Mouse (Mus musculus): ENCODE data around the gene Zfp335.

The Zfp335 gene

GRCm38 (mm10) chr2:164930706-164931581 lies 19.4 kb upstream of the Zfp335 start:
- in situ Hi-C loops (cut with MboI, MseI) = no loop called here

DNA sequence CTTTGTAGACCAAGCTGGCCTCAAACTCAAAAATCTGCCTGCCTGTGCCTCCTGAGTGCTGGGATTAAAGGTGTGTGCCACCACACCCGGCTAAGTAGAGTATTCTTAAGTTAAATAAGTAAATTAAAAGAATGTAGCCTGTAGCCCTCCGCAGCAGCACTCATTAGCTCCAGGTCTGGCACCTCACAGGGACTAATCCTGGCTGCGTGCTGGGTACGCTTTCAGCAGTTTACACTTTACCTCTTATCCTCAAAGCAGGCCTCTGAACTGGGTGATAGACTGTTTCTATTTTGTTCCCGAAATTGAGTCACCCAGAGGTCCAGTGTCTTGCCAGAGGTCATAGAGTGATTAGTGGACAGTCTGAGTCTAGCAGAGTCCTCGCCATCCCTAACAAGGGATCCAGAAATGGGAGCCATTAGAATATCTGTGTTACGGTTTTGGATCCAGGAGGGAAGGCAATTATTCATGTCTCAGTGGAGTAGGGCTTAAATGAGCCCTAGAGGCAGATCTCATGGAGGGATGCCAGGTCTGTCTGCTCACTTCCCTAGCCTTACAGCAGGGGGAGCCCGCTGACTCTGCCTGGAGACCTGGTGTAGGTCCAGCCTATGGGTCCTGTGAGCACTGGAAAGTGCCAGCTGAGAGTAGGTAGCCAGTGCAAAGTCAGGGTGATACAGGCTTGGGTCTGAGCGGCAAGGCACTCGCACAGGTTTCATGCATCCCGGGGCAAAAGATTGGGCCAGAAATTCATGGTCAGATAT lies 12.7 kb upstream of the Zfp335 start:
- in situ Hi-C loops (cut with MboI, MseI) = no loop called here

DNA sequence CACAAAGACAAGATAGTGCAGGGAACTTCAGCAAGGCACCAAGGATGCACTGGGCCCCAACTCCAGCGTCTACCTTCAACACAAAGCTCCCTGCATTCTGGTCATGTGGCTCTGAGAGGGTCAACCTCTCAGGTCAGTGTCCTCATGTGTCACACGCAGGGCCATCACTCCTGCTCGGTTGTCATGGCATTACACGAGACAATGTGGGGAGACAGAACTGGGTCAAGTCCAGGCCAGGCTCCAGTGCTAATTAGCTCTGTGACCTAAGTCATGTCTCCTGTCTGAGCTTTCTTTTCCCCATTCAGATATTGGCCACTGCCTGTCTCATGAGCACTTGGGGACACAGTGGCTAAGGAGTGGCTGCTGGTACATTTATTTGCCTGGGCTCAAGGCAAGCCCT lies 11.7 kb upstream of the Zfp335 start:
- in situ Hi-C loops (cut with MboI, MseI) = no loop called here

DNA sequence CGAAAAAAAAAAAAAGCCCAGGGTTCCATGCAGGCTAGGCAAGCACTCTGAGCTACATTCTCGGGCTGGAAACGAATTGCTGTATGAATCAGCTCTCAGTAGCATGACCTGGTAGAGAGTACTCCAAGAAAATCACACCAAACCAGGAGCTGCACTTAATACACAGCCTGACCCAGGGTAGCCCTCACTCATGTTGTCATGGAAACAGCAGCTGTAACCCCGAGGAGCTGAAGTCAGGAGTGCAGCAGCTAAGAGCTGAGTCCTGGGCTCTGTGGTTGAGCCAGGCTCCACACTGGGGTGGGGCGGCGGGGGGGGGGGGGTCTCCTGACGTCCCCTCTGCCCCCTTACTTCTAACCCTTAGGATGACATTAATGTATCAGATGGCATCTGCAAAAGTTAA lies 10.4 kb upstream of the Zfp335 start:
- in situ Hi-C loops (cut with MboI, MseI) = no loop called here

DNA sequence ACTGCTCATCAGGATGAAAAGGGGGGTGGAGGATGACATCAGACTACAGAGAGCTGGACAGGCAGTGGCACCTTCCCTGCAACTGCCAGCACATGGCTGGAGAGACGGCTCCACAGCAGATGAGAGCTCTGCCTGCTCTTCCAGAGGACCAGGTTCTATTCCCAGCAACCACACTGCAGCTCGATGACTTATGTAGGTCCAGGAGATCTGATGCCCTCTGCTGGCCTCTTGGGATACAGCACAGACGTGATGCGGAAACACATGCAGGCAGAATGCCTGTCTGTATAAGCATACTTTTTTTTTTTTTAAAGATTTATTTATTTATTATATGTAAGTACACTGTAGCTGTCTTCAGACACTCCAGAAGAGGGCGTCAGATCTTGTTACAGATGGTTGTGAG lies 6.8 kb upstream of the Zfp335 start:
- in situ Hi-C loops (cut with MboI, MseI) = no loop called here

GRCm38 (mm10) chr2:164917371-164917770 lies 5.8 kb upstream of the Zfp335 start:
- in situ Hi-C loops (cut with MboI, MseI) = no loop called here

DNA sequence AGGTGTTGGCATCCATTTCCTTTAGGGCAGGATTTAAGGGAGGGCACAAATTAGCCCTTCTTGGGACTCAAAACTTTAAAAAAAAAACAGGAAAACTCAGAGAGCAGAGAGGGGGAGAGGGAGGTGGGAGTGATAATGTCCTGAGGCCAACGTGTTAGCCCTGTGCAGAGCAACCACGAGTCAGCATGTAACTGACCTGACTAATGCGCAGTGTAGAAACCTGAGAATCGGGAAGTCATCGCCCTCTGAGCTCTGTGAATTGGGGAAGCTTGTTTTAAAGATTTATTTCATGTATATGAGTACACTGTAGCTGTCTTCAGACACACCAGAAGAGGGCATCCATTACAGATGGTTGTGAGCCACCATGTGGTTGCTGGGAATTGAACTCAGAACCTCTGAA lies 5.3 kb upstream of the Zfp335 start:
- in situ Hi-C loops (cut with MboI, MseI) = no loop called here

DNA sequence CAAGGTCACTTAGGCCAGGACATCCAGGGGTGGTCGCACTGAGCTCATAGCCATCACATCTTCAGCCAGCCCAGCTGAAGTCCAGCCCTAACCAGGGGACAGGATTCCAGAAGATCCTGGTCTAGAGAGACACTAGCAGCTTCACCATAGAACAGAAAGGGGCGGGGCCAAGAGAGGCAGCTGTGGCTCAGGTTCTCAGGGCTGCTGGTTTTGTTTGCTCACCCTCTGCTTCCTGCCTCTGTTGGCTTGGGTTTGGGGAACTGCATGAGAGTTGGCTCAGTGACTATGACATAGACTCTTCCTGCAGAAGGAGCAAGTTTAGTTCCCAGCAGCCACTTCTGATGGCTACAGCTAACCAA lies 1.9 kb upstream of the Zfp335 start:
- in situ Hi-C loops (cut with MboI, MseI) = no loop called here

- in situ Hi-C loops (cut with MboI, MseI) = no loop called here
Observed at GRCm38 (mm10) chr2:164912749-164913427, 1.3 kb upstream of the Zfp335 start.

- in situ Hi-C loops (cut with MboI, MseI) = no loop called here
Observed at GRCm38 (mm10) chr2:164912151-164912550, 594 bp upstream of the Zfp335 start.

GRCm38 (mm10) chr2:164910360-164911061 lies 1.0 kb downstream of the Zfp335 start:
- in situ Hi-C loops (cut with MboI, MseI) = no loop called here

DNA sequence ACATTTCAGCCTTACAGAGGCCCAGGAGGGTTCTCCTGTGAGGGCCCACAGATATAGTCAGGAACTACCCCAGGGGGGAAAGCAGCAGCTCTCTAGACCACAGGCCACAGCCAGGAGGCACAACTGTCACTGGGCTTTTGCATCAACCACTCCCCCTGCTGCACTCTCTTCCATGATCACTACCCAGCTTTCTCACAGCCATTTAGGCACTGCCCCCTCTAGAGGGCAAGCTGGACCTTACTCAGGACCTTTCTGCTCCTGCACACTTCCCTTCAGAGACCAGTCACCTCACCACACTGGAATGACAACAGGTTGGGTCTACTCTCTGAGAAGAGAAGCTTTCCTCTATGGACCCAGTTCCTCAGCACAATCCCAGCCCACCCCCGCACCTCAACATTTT lies 2.0 kb downstream of the Zfp335 start:
- in situ Hi-C loops (cut with MboI, MseI) = no loop called here

- in situ Hi-C loops (cut with MboI, MseI) = no loop called here
Observed at GRCm38 (mm10) chr2:164909100-164909499, 2.5 kb downstream of the Zfp335 start.

DNA sequence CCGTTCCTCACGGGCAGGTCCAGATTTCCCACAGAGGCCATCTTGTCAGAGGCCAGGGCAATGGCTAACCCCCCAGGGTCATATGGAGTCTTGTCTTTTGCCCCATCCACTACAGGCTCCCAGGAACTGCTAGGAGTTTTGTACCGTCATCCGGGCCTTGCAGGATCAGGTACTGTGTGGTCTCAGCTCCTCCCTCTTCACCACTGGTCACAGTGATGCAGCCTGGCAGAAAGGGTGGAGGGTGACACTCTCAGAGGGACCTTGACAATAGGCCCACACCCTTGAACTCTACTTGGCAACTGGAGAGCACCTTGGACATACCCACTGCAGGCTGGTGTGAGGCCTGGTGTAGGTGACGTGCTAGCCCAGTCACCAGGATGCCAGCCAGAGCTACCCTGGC lies 3.5 kb downstream of the Zfp335 start:
- in situ Hi-C loops (cut with MboI, MseI) = no loop called here

GRCm38 (mm10) chr2:164907511-164907910 lies 4.0 kb downstream of the Zfp335 start:
- in situ Hi-C loops (cut with MboI, MseI) = no loop called here

- in situ Hi-C loops (cut with MboI, MseI) = no loop called here
Observed at GRCm38 (mm10) chr2:164906071-164906470, 5.5 kb downstream of the Zfp335 start.

DNA sequence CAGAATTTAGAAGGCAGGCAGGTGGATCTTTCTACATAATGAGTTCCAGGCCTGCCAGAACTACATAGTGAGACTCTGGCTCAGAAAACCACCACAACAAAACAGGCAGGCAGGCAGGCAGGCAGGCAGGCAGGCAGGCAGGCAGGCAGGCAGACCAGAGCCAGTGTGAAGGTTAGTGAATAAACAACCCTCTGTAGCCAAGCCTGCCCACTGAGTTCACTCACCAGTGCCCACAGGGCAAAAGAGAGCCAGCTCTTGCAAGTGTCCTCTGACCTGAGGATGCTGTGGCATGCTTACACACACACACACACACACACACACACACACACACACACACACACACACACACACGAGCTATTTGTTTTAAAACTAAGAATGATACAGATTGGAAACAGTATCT lies 8.1 kb downstream of the Zfp335 start:
- in situ Hi-C loops (cut with MboI, MseI) = no loop called here

DNA sequence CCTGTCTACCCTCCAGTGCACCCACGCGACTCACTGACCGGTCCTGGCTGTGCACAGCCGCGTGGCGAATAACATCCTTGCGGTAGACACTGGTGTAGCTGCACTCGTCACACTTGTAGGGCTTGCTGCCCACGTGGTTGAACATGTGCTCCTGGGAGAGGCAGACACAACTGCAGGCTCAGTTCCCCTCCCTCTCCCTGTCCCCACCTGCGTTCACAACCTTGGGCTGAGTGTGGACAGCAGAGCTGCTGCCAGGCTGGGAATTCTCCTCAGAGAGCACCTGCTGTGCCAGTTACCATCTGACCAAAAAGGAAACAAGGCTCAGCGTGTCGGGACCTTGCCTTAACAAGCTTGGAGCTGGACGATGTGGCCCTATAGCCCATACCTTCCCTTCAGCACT lies 10.2 kb downstream of the Zfp335 start:
- in situ Hi-C loops (cut with MboI, MseI) = no loop called here

DNA sequence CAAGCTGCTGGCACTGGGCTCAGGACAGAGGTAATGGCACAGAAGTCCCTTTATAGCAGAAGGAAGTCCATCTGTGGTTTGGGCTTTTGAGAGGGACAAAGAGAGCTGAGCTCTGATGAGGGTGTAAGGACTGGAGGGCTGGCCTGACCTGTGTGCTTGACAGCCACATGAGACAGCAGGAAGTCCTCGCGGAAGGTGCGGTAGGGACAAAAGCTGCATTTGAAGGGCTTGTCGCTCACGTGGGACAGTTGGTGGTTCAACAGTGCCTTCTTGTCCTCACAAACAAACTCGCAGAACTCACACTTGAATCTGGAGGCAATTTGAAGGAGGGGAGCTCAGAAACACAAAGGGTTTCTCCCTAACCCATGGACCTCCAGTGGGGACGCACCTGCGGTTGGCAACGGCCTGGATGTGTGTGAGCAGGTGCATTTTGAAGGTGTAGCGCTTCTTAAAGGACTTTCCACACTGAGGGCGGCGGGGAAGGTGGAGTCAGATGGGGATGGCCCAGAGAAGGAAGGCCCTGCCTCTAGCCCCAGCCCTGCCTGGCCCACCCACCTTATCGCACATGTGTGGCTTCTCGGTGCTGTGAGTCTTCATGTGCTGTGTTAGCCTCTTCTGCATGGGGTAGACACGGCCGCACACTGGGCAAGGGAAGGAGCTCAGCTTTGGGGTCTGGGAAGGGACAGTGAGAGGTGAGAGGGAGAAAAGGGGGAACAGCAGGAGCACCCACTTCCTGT lies 11.7 kb downstream of the Zfp335 start:
- in situ Hi-C loops (cut with MboI, MseI) = loop anchor here (25.0 kb wide), 1 partner anchor 1838 kb away; the partner anchor contains the start of gene Mybl2

DNA sequence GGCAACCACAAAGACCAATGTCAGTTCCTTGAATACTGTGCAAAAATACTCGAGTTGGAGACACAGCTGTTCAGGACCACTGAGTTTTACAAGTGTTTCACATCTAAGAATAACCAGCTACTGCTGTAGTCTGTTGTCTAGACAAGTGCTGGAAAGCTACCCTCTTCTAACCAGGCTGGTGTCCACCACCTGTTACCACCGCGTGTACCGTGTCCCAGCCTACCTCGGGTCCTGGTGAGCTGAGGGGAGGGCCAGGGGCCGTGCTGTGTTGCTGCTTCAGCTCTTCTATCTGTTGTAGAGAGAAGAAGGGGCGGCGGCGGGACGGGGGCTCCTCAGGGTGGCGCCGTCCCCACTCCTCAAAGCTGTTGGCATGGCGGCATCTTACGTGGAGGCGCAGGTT lies 12.5 kb downstream of the Zfp335 start:
- in situ Hi-C loops (cut with MboI, MseI) = loop anchor here (25.0 kb wide), 1 partner anchor 1837 kb away; the partner anchor contains the start of gene Mybl2

GRCm38 (mm10) chr2:164898008-164898407 lies 13.5 kb downstream of the Zfp335 start:
- in situ Hi-C loops (cut with MboI, MseI) = loop anchor here (25.0 kb wide), 1 partner anchor 1836 kb away; the partner anchor contains the start of gene Mybl2
